ENCODE assay signal across 8 mouse cellular contexts in the genomic region with DNA sequence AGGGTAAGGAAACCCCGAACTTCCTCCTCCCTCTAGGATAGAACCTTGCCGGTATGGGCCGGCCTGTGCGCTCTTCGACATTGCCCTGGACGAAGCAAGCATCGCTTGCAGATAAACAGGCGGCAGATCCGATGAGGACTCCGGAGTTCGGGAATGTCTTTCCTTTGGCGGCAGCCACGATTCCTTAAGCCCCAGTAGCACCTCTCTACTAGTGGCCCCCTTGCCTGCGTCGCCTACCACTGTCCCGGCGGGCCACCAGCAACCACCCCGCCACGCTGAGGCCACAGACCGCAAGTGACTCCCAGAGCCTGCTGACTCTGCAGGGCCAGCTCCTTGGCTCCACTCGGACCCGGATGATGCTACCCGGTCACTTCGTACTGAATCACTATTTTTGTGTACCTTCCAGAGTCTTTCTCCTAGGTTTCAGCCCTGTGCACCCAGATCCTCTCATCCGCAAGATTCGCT. TPM values are rescaled to one million over a fixed set of nuclear protein-coding genes. Genes with fewer than 3 reads are reported as not detected.
A peak's percentile ranks its signal among the peaks of the same experiment; 100 is the strongest.
DNase-seq lines count a peak whose midpoint lies in the region; ATAC-seq and TF ChIP-seq lines count a peak whose summit lies in the region.

No protein-coding gene starts in this region.

- 4% methylated on average over 26 of the region's 26 CpGs for WGBS in liver, adult 2 months
- 10% methylated on average over 26 of the region's 26 CpGs for WGBS in kidney, adult 2 months

- peaks cover 7% of the 10 kb centered on the region; the same call in 1 of the 2 replicates for H3K4me1 ChIP-seq in liver, adult 2 months (ENCODE audit: control insufficient read depth, insufficient read depth, low read length)
- H3K4me1 ChIP-seq in kidney, adult 2 months (ENCODE audit: control insufficient read depth, insufficient read depth, low read length): no peaks in the 10 kb centered on the region

- H3K4me3 ChIP-seq in liver, adult 2 months (ENCODE audit: insufficient read depth, low read depth, low read length): peak overlapping the region; percentile 64
- H3K4me3 ChIP-seq in kidney, adult 2 months (ENCODE audit: insufficient read depth, low read depth, low read length): peak overlapping the region; percentile 80

- H3K27me3 ChIP-seq in liver, adult 2 months (ENCODE audit: control insufficient read depth, insufficient read depth, low read length): peaks cover 2% of the 10 kb centered on the region; the same call in 1 of the 2 replicates
- no peaks in the 10 kb centered on the region; the same call in 1 of the 2 replicates for H3K27me3 ChIP-seq in kidney, adult 2 months (replicated peaks; ENCODE audit: control insufficient read depth, insufficient read depth, low read length)

- no peak for DNase-seq in liver, adult 2 months (ENCODE audit: extremely low read depth, low read depth, low spot score)
- no peak for DNase-seq in liver
- peak; percentile 56 for DNase-seq in cerebellum, adult 9-11 months
- peak; percentile 40 for DNase-seq in kidney, adult 2 months
- DNase-seq in lung, postnatal 10 days: peak; percentile 59
- peak; percentile 61 for DNase-seq in skeletal muscle tissue, adult 2 months (ENCODE audit: low read depth, low spot score)
- no peak for DNase-seq in thymus, postnatal 14 days

- no peaks in the 10 kb centered on the region for H3K36me3 ChIP-seq in liver, adult 2 months (ENCODE audit: control insufficient read depth, insufficient read depth, low read length)
- no peaks in the 10 kb centered on the region for H3K36me3 ChIP-seq in kidney, adult 2 months (ENCODE audit: control insufficient read depth, insufficient read depth, low read length)

- ATAC-seq in granulocyte monocyte progenitor cell, adult 5-6 weeks (replicated peaks; ENCODE audit: poor library complexity, severe bottlenecking): peak; percentile 40; the same call in 1 of the 2 replicates

- H3K79me2 ChIP-seq in liver, adult 2 months (ENCODE audit: control insufficient read depth, insufficient read depth, low read length): no peaks in the 10 kb centered on the region

- H3K27ac ChIP-seq in liver, adult 2 months (replicated peaks; ENCODE audit: insufficient read depth, low read depth, low read length): no peak overlapping the region
- peak overlapping the region; percentile 70 for H3K27ac ChIP-seq in kidney, adult 2 months (ENCODE audit: insufficient read depth, low read depth, low read length)

- H3K9ac ChIP-seq in liver, adult 2 months (ENCODE audit: low read depth, low read length): peak overlapping the region; percentile 82; the same call in 1 of the 2 replicates

- TF ChIP-seq POLR2A in liver, adult 2 months (IDR thresholded peaks at IDR 0.05; ENCODE audit: extremely low read depth, insufficient read depth, low read length): no peak
- TF ChIP-seq POLR2A in kidney, adult 2 months (IDR thresholded peaks at IDR 0.05; ENCODE audit: low read depth, low read length): no peak

- no peak for TF ChIP-seq CTCF in liver, adult 2 months (IDR thresholded peaks at IDR 0.05; ENCODE audit: low read depth, low read length)
- no peak for TF ChIP-seq CTCF in kidney, adult 2 months (conservative IDR thresholded peaks at IDR 0.05; ENCODE audit: insufficient read depth, insufficient read length, low read depth, low read length)

RNA-seq across cellular contexts. Expression of gene Pknox2, which starts 2.0 kb away (rescaled TPM):
- total RNA-seq in liver, adult 2 months (2014; rRNA removed): 0.09 and 0.13 TPM in 2 replicates
- 0.42 and 0.46 TPM in 2 replicates for polyA plus RNA-seq in liver, adult 2 months (2012; rRNA removed)
- not detected in 2 replicates for total RNA-seq in granulocyte monocyte progenitor cell, adult 5-6 weeks (2014; fragmentation: Nextera tagmentation)
- not detected in 2 replicates for total RNA-seq in granulocyte monocyte progenitor cell, adult 5-6 weeks (2017)
- polyA plus RNA-seq in kidney, adult 2 months (2012; rRNA removed): 7.1 and 8.2 TPM in 2 replicates

Comparison
In these comparisons a context has a peak if more than half of its experiments do, and no peak if none do; other contexts are left out.
1. DNase-seq: peak in cerebellum, adult 9-11 months (single experiment), kidney, adult 2 months (single experiment), lung, postnatal 10 days (single experiment) and skeletal muscle tissue, adult 2 months (single experiment); none in liver, adult 2 months (single experiment), liver (single experiment) and thymus, postnatal 14 days (single experiment).